Mouse (Mus musculus) limb, embryonic 14.5 days (tissue): ENCODE data around the gene Rgs7. TPM values are rescaled to one million over a fixed set of nuclear protein-coding genes. Genes with fewer than 3 reads are reported as not detected.

Experiments
- ATAC-seq: fragments of 200-750 bp; cut with Nextera tagmentation; 2 replicates; pipeline ENCODE4 v1.8.0; 2017; ENCODE audit warnings: low read depth, moderate number of reproducible peaks, moderate TSS enrichment; ENCODE audit not compliant: low FRiP score
- DNase-seq: peaks from one replicate; pipeline ENCODE4 v3.0.0-alpha.2; 2015; ENCODE audit warnings: low spot score
- H3K27ac ChIP-seq: fragments of 300-500 bp; sonication (generic); replicated peaks from 2 replicates; pipeline ENCODE4 v1.5.1; 2014; ENCODE audit warnings: low read depth, mild to moderate bottlenecking, low read length, moderate library complexity, mixed read lengths
- H3K27me3 ChIP-seq: fragments of 300-500 bp; sonication (generic); 2 replicates; pipeline ENCODE4 v1.6.1; 2014; ENCODE audit warnings: low read length, mixed read lengths; ENCODE audit not compliant: control insufficient read depth, insufficient read depth
- H3K36me3 ChIP-seq: fragments of 300-500 bp; sonication (generic); 2 replicates; pipeline ENCODE4 v1.6.1; 2014; ENCODE audit warnings: mild to moderate bottlenecking, low read length, moderate library complexity, mixed read lengths; ENCODE audit not compliant: control insufficient read depth, insufficient read depth
- H3K4me1 ChIP-seq: fragments of 300-500 bp; sonication (generic); 2 replicates; pipeline ENCODE4 v1.6.1; 2014; ENCODE audit warnings: antibody characterized with exemption, low read length, mixed read lengths; ENCODE audit not compliant: control insufficient read depth, insufficient read depth
- H3K4me2 ChIP-seq: fragments of 300-500 bp; sonication (generic); replicated peaks from 2 replicates; pipeline ENCODE4 v1.6.1; 2014; ENCODE audit warnings: low read depth, mild to moderate bottlenecking, low read length, moderate library complexity; ENCODE audit not compliant: severe bottlenecking
- H3K4me3 ChIP-seq: fragments of 300-500 bp; sonication (generic); replicated peaks from 2 replicates; pipeline ENCODE4 v1.5.1; 2014; ENCODE audit warnings: low read length
- H3K9ac ChIP-seq: fragments of 300-500 bp; sonication (generic); 2 replicates; pipeline ENCODE4 v1.6.1; 2014; ENCODE audit warnings: mild to moderate bottlenecking, low read depth, low read length, moderate library complexity; ENCODE audit not compliant: severe bottlenecking
- H3K9me3 ChIP-seq: fragments of 300-500 bp; sonication (generic); 2 replicates; pipeline ENCODE4 v1.6.1; 2016; ENCODE audit warnings: low read length; ENCODE audit not compliant: control insufficient read depth
- POLR2A ChIP-seq: fragments of 200-500 bp; IDR thresholded peaks from 2 replicates; pipeline ENCODE4 v1.8.0; 2012; ENCODE audit warnings: inconsistent platforms, mild to moderate bottlenecking, moderate library complexity, borderline replicate concordance; ENCODE audit not compliant: insufficient read depth, insufficient read length; ENCODE audit errors: extremely low read depth
- WGBS: fragments of 180-500 bp; shearing (Covaris S2); extraction: QIAGEN DNeasy Blood & Tissue Kit; methylation state at CpG from one replicate; pipeline ENCODE4 v1.1.7; 2014; 5-methylcytosine and 5-hydroxymethylcytosine counted together
- polyA plus RNA-seq, 2 experiments: library from polyadenylated mRNA; depleted of rRNA in 1 of 2; stranded (reverse) in 1 of 2; unstranded in 1 of 2; fragments of >200 nt; fragmentation: Nextera tagmentation in 1 of 2; extraction: Ambion mirVana in 1 of 2; gene quantifications; 2 replicates each; pipeline versions ENCODE4 v1.2.1 to v1.2.3; 2012 to 2014

Gene Rgs7
- polyA plus RNA-seq, 2 experiments: 0.47 to 0.65 TPM

DNA sequence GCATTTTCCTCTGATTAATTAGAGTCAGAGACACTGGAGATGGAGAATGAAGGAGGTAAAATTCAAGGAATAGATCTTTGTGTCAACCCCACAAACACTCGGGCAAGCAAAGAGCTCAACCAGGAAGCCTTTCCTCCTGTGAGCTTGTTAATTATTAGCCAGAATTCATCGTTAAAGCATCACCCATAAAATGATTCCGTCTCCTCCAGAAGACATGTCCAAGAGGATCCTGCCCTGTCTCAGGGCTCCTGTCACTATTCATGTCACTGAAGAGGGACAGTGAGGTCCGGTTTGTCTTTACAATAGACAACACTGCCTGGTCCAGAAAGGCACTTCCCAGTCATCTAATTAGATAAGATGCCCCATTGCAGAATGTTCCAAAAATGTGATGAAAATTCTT lies 7.2 kb downstream of the Rgs7 start:
- no peak overlapping the region for H3K4me2 ChIP-seq
- TF ChIP-seq POLR2A: no peak
- H3K4me1 ChIP-seq: no peaks in the 10 kb centered on the region
- 65% methylated on average over 4 of the region's 4 CpGs for whole genome bisulfite sequencing
- ATAC-seq: no peak
- no peaks in the 10 kb centered on the region for H3K36me3 ChIP-seq
- no peak overlapping the region for H3K4me3 ChIP-seq
- H3K27ac ChIP-seq: no peak overlapping the region
- no peak overlapping the region for H3K9ac ChIP-seq
- no peaks in the 10 kb centered on the region for H3K9me3 ChIP-seq
- no peak for DNase-seq
- H3K27me3 ChIP-seq: no peaks in the 10 kb centered on the region

- 84% methylated on average over 5 of the region's 5 CpGs for WGBS
- Histone ChIP-seq H3K9me3 (no peaks in the 10 kb centered on the region), H3K4me1 (no peaks in the 10 kb centered on the region), H3K27me3 (no peaks in the 10 kb centered on the region), H3K9ac (no peak overlapping the region), H3K36me3 (no peaks in the 10 kb centered on the region), H3K4me2 (no peak overlapping the region), H3K4me3 (no peak overlapping the region), H3K27ac (no peak overlapping the region)
- DNase-seq (no peak), ATAC-seq (no peak)
- no peak for TF ChIP-seq POLR2A
Measured at GRCm38 (mm10) chr1:175473060-175473459, 19.2 kb downstream of the Rgs7 start.

- no peak overlapping the region for H3K4me3 ChIP-seq
- no peak overlapping the region for H3K9ac ChIP-seq
- no peaks in the 10 kb centered on the region for H3K36me3 ChIP-seq
- ATAC-seq (no peak), DNase-seq (no peak)
- TF ChIP-seq POLR2A: no peak
- H3K4me1 ChIP-seq: no peaks in the 10 kb centered on the region
- no peaks in the 10 kb centered on the region for H3K9me3 ChIP-seq
- H3K27me3 ChIP-seq: no peaks in the 10 kb centered on the region
- no peak overlapping the region for H3K4me2 ChIP-seq
- WGBS: 64% methylated on average over 8 of the region's 8 CpGs
- no peak overlapping the region for H3K27ac ChIP-seq
Measured at GRCm38 (mm10) chr1:175469087-175469788, 23.1 kb downstream of the Rgs7 start.

GRCm38 (mm10) chr1:175464566-175464965 lies 27.7 kb downstream of the Rgs7 start:
- ATAC-seq (no peak), DNase-seq (no peak)
- Histone ChIP-seq H3K27me3 (no peaks in the 10 kb centered on the region), H3K36me3 (no peaks in the 10 kb centered on the region), H3K9me3 (no peaks in the 10 kb centered on the region), H3K27ac (no peak overlapping the region), H3K4me3 (no peak overlapping the region), H3K4me1 (no peaks in the 10 kb centered on the region), H3K9ac (no peak overlapping the region), H3K4me2 (no peak overlapping the region)
- TF ChIP-seq POLR2A: no peak
- WGBS: 75% methylated on average over 2 of the region's 2 CpGs

GRCm38 (mm10) chr1:175462351-175462750 lies 29.9 kb downstream of the Rgs7 start:
- ATAC-seq: no peak
- TF ChIP-seq POLR2A: no peak
- 98% methylated on average over 2 of the region's 2 CpGs for WGBS

DNA sequence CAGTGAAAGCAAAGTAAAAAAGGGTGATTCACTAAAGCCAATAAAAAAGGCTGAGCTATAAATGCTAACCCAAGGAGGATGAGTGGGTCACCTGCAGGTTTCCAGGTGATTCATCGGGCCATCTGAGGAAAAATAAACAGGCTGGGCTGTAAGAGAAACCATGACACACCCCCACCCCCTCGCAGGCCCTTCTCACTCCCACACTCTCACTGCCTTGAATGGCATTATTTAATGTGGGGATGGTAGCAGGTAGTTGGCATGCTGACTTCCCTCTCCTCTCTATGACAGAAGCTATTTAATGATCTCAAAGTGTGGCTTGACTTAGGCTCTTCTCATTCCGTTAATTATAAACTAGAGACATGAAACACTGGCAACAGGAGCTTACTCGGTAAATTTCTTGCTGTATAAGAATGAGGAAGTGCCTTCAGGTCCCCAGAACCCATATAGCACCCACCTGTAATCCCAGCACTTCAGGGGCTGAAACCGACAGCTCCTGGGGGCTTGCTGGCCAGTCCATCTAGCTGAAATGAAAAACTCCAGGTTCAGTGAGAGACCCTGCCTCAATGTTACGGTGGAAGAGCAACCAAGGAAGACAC lies 38.2 kb downstream of the Rgs7 start:
- H3K4me2 ChIP-seq: no peak overlapping the region
- H3K27ac ChIP-seq: no peak overlapping the region
- no peak for TF ChIP-seq POLR2A
- no peak for ATAC-seq
- H3K9ac ChIP-seq: no peak overlapping the region
- no peaks in the 10 kb centered on the region for H3K9me3 ChIP-seq
- no peak overlapping the region for H3K4me3 ChIP-seq
- no peaks in the 10 kb centered on the region for H3K4me1 ChIP-seq
- H3K36me3 ChIP-seq: no peaks in the 10 kb centered on the region
- no peaks in the 10 kb centered on the region for H3K27me3 ChIP-seq
- no peak for DNase-seq
- WGBS: 83% methylated on average over 6 of the region's 6 CpGs

More at GRCm38 (mm10) chr1:175462351-175462750, 29.9 kb downstream of the Rgs7 start:
- no peak overlapping the region for H3K4me2 ChIP-seq
- no peak overlapping the region for H3K9ac ChIP-seq
- H3K4me3 ChIP-seq: no peak overlapping the region
- H3K4me1 ChIP-seq: no peaks in the 10 kb centered on the region
- no peak overlapping the region for H3K27ac ChIP-seq
- H3K27me3 ChIP-seq: no peaks in the 10 kb centered on the region
- no peaks in the 10 kb centered on the region for H3K36me3 ChIP-seq
- H3K9me3 ChIP-seq: no peaks in the 10 kb centered on the region
- DNase-seq: no peak
